ENCODE assay signal across 12 mouse cellular contexts in genomic region chr3:137110485-137110884, GRCm38 (mm10).
DNase-seq lines count a peak whose midpoint lies in the region; ATAC-seq lines count a peak whose summit lies in the region.
"Had no signal": no experiment of that assay in that cellular context is flagged by ENCODE, and none has a peak within 500 bp of the region (broad histone marks: within the 10 kb centered on the region; RNA-seq: fewer than 3 reads in every experiment).

No protein-coding gene starts in this region.

- H3K9ac ChIP-seq in midbrain, embryonic 15.5 days, result no peak overlapping the region
- H3K9ac ChIP-seq: embryonic facial prominence, embryonic 13.5 days; liver, embryonic 14.5 days had no signal

- H3K27ac ChIP-seq in midbrain, embryonic 15.5 days, result no peak overlapping the region
- H3K27ac ChIP-seq: embryonic facial prominence, embryonic 13.5 days; liver, embryonic 14.5 days had no signal

- no peak overlapping the region for H3K4me2 ChIP-seq in midbrain, embryonic 15.5 days
- H3K4me2 ChIP-seq: embryonic facial prominence, embryonic 13.5 days; midbrain, embryonic 11.5 days had no signal

- no peaks in the 10 kb centered on the region for H3K27me3 ChIP-seq in midbrain, embryonic 15.5 days (replicated peaks)
- H3K27me3 ChIP-seq: embryonic facial prominence, embryonic 13.5 days had no signal

- no peak for ATAC-seq in midbrain, embryonic 15.5 days (replicated peaks)

- H3K4me3 ChIP-seq in midbrain, embryonic 15.5 days, result no peak overlapping the region
- H3K4me3 ChIP-seq: embryonic facial prominence, embryonic 13.5 days had no signal

- 83% methylated on average over 4 of the region's 4 CpGs for WGBS in midbrain, embryonic 15.5 days

- H3K36me3 ChIP-seq in midbrain, embryonic 15.5 days (replicated peaks), result no peaks in the 10 kb centered on the region
- H3K36me3 ChIP-seq: embryonic facial prominence, embryonic 13.5 days had no signal

- H3K9me3 ChIP-seq in midbrain, embryonic 15.5 days, result no peaks in the 10 kb centered on the region
- H3K9me3 ChIP-seq: embryonic facial prominence, embryonic 13.5 days had no signal

- peak; percentile 18 for DNase-seq in adrenal gland, postnatal 14 days
- no peak for DNase-seq in adrenal gland, adult (ENCODE audit: inconsistent age in 2 of 2, low spot score in 1 of 2)
- DNase-seq in 3T3-L1 (ENCODE audit: low read depth, low spot score), result peak; percentile 6
- peak; percentile 94 to 97 for DNase-seq in cerebellum, postnatal 10 days
- peak; percentile 79 to 93 for DNase-seq in layer of hippocampus, postnatal 14 days (ENCODE audit: low spot score in 2 of 2)
- no peak for DNase-seq in urinary bladder, postnatal 14 days (ENCODE audit: low spot score)
- no peak for DNase-seq in lung, postnatal 4 days
- DNase-seq: heart, adult 11 months had no signal

- no peaks in the 10 kb centered on the region for H3K4me1 ChIP-seq in midbrain, embryonic 15.5 days

Comparison
In these comparisons a context has a peak if more than half of its experiments do, and no peak if none do; other contexts are left out.
1. DNase-seq: peak in adrenal gland, postnatal 14 days (single experiment), 3T3-L1 (single experiment), cerebellum, postnatal 10 days (2 of 2) and layer of hippocampus, postnatal 14 days (2 of 2); none in adrenal gland, adult (0 of 2), urinary bladder, postnatal 14 days (single experiment) and lung, postnatal 4 days (0 of 2).